Mouse (Mus musculus) testis, adult 2 months (tissue): ENCODE data around the gene Adgrv1. TPM values are rescaled to one million over a fixed set of nuclear protein-coding genes. Genes with fewer than 3 reads are reported as not detected.

ENCODE experiments used
- H3K27ac ChIP-seq: fragments of 200-500 bp; 2 replicates; pipeline ENCODE4 v1.5.1; 2012; ENCODE audit warnings: low read depth, low read length; ENCODE audit not compliant: control insufficient read depth, insufficient read depth
- H3K27me3 ChIP-seq: fragments of 200-500 bp; 2 replicates; pipeline ENCODE4 v1.6.1; 2012; ENCODE audit warnings: mild to moderate bottlenecking, low read length, moderate library complexity; ENCODE audit not compliant: control insufficient read depth, insufficient read depth
- H3K36me3 ChIP-seq: fragments of 200-500 bp; 2 replicates; pipeline ENCODE4 v1.6.1; 2012; ENCODE audit warnings: mild to moderate bottlenecking, low read length; ENCODE audit not compliant: control insufficient read depth, insufficient read depth
- H3K4me1 ChIP-seq: fragments of 200-500 bp; 2 replicates; pipeline ENCODE4 v1.6.1; 2012; ENCODE audit warnings: low read length; ENCODE audit not compliant: control insufficient read depth, insufficient read depth
- H3K4me3 ChIP-seq: fragments of 200-500 bp; 2 replicates; pipeline ENCODE4 v1.5.1; 2012; ENCODE audit warnings: low read depth, mild to moderate bottlenecking, low read length, moderate library complexity, mixed read lengths; ENCODE audit not compliant: control insufficient read depth
- CTCF ChIP-seq: fragments of 200-500 bp; IDR thresholded peaks from 2 replicates; pipeline ENCODE4 v1.5.1; 2012; ENCODE audit warnings: low read depth, mild to moderate bottlenecking, inconsistent platforms, low read length, moderate library complexity; ENCODE audit not compliant: control insufficient read depth, insufficient read depth, insufficient replicate concordance
- POLR2A ChIP-seq: fragments of 200-500 bp; IDR thresholded peaks from 2 replicates; pipeline ENCODE4 v1.6.1; 2012; ENCODE audit warnings: low read depth, mild to moderate bottlenecking, inconsistent platforms, low read length, moderate library complexity; ENCODE audit not compliant: control insufficient read depth
- polyA plus RNA-seq: library from polyadenylated mRNA; depleted of rRNA; stranded (reverse); fragments of >200 nt; gene quantifications from 2 replicates; pipeline ENCODE4 v1.2.3, GENCODE M21; 2012; rRNA removed

Gene Adgrv1
- polyA plus RNA-seq, result 5.8 and 6.7 TPM in 2 replicates

- H3K27me3 ChIP-seq, result no peaks in the 10 kb centered on the region
- H3K27ac ChIP-seq, result no peak within 1 kb of the TSS
- H3K4me1 ChIP-seq, result peaks cover 8% of the 10 kb centered on the region
- H3K36me3 ChIP-seq, result no peaks in the 10 kb centered on the region
- H3K4me3 ChIP-seq, result peak within 1 kb of the TSS; percentile 84
- no peak for TF ChIP-seq CTCF
- TF ChIP-seq POLR2A, result no peak
These were observed at the start of gene Adgrv1 for GRCm38 (mm10) chr13:81632720-81633415. Gene Adgrv1, minus strand, starts transcription at chr13:81633154.

GRCm38 (mm10) chr13:81675333-81675732, 42.4 kb upstream of the Adgrv1 start:
- TF ChIP-seq CTCF, result no peak
- Histone ChIP-seq H3K36me3 (no peaks in the 10 kb centered on the region), H3K4me3 (no peak overlapping the region)

GRCm38 (mm10) chr13:81667713-81668112, 34.8 kb upstream of the Adgrv1 start:
- Histone ChIP-seq H3K36me3 (peaks cover 1% of the 10 kb centered on the region; the same call in 1 of the 2 replicates), H3K27ac (no peak overlapping the region), H3K27me3 (no peaks in the 10 kb centered on the region), H3K4me1 (no peaks in the 10 kb centered on the region), H3K4me3 (no peak overlapping the region)
- no peak for TF ChIP-seq CTCF
- no peak for TF ChIP-seq POLR2A

More at GRCm38 (mm10) chr13:81675333-81675732, 42.4 kb upstream of the Adgrv1 start:
- Histone ChIP-seq H3K27me3 (no peaks in the 10 kb centered on the region), H3K27ac (no peak overlapping the region), H3K4me1 (no peaks in the 10 kb centered on the region)

GRCm38 (mm10) chr13:81664331-81664698, 31.4 kb upstream of the Adgrv1 start:
- Histone ChIP-seq H3K36me3 (peaks cover under 1% of the 10 kb centered on the region; the same call in 1 of the 2 replicates), H3K27ac (no peak overlapping the region), H3K27me3 (no peaks in the 10 kb centered on the region), H3K4me1 (no peaks in the 10 kb centered on the region), H3K4me3 (no peak overlapping the region)
- TF ChIP-seq POLR2A, result no peak
- no peak for TF ChIP-seq CTCF

GRCm38 (mm10) chr13:81663566-81664330, 30.8 kb upstream of the Adgrv1 start:
- H3K4me1 ChIP-seq, result no peaks in the 10 kb centered on the region
- no peaks in the 10 kb centered on the region for H3K27me3 ChIP-seq
- no peak overlapping the region for H3K4me3 ChIP-seq
- TF ChIP-seq CTCF (no peak), POLR2A (no peak)
- no peak overlapping the region for H3K27ac ChIP-seq
- H3K36me3 ChIP-seq, result no peaks in the 10 kb centered on the region

- peak overlapping the region; percentile 90 for H3K27ac ChIP-seq
- H3K36me3 ChIP-seq, result no peaks in the 10 kb centered on the region
- H3K4me1 ChIP-seq, result peaks cover 5% of the 10 kb centered on the region
- H3K4me3 ChIP-seq, result peak overlapping the region; percentile 93
- TF ChIP-seq CTCF, result no peak
- H3K27me3 ChIP-seq, result no peaks in the 10 kb centered on the region
These were observed 25.2 kb upstream of the Adgrv1 start for GRCm38 (mm10) chr13:81658053-81658752.

- no peaks in the 10 kb centered on the region for H3K36me3 ChIP-seq
- peak within 1 kb of the TSS; percentile 90 for H3K27ac ChIP-seq
- peaks cover 5% of the 10 kb centered on the region for H3K4me1 ChIP-seq
- peak within 1 kb of the TSS; percentile 93 for H3K4me3 ChIP-seq
- no peaks in the 10 kb centered on the region for H3K27me3 ChIP-seq
- TF ChIP-seq CTCF, result no peak
- peak; percentile 88 for TF ChIP-seq POLR2A
These were observed 24.5 kb upstream of the Adgrv1 start, which contains the start of gene Lysmd3 for GRCm38 (mm10) chr13:81657351-81658052. Gene Lysmd3, plus strand, starts transcription at chr13:81657663.
